Mouse (Mus musculus) liver, embryonic 14.5 days (tissue): ENCODE results near the gene P3h3.
"Not testable (repeated sequence)": the region's sequence is repeated elsewhere in the genome, so short reads cannot be mapped to it uniquely, and the experiment has no call there.

ENCODE experiments used
- CTCF ChIP-seq: IDR thresholded peaks from 2 replicates; pipeline ENCODE4 v1.5.1; 2016; ENCODE audit warnings: antibody characterized with exemption, low read depth, control low read depth
- EP300 ChIP-seq: IDR thresholded peaks from 2 replicates; pipeline ENCODE4 v1.6.1; 2016; ENCODE audit warnings: antibody characterized with exemption, low read depth

- not testable (repeated sequence) for TF ChIP-seq CTCF, EP300
Measured at GRCm38 (mm10) chr6:124802400-124802799, 55.2 kb downstream of the P3h3 start.
